Mouse (Mus musculus): Measurements from ENCODE around the gene Ago1.

The Ago1 gene

DNA sequence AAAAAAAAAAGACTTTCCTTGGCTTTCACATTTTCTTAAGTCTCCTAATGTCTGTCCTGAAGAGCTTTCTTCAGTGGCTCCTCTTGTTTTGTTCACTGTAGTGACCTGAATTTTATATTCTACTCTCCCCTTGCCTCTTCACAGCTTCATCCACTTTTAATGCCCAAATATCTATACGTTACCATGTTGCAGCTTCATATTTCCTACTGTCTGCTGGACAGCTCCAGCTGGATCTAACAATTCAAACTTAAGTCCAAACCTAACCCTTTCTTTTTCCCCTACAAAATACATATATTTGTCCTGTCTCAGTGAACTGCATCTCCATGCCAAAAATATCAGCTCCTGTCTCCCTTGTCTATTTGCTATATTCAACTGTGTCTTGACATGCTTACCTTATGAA lies 951 bp upstream of the Ago1 start:
- no peak for DNase-seq (ENCODE audit: low read depth)

DNA sequence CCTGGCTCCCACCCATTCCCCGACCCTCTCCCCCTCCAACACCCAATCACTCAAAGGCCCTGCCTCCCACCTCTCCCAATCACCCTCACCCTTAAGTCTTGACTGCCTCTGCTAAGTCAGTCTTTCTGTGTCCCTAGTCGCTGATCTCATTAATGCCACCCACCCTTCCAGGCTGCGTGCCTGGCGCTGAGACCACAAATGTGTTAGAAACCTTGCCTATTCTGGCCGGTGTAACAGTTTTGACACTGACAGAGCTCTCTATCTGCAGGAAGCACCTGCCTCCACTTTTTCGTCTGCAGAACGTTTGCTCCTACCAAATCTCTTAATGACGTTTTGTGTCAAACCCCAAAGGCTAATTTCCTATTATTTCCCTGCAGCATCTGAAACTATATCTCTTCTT lies 542 bp upstream of the Ago1 start:
- DNase-seq (ENCODE audit: low read depth) = no peak

DNA sequence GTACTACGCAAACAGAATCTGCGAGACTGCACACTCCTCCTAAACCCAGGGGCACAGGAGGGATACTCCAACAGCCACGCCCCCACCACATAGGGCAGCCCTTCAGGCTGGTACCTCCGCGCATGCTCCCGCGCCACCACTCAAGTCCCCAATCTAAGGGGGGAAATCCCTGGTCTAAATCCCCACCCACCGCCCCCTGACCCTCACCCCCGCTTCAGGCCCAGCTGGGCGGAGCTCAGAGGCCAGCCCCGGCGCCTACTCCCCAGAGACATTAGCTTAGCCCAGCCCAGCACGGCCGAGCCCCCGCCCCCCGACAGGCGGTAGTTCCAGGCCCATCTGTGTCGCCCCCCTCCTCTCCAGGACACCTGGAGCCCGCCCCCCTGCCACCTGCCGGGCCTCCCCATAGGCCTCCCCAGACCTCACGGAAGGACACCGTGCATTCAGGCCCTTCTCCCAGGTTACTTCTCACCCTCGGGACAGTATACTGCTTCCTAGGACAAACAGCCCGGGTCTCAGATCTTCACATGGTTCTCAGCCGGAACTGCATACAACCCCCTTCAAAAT lies 580 bp downstream of the Ago1 start:
- no peak for DNase-seq (ENCODE audit: low read depth)

GRCm38 (mm10) chr4:126466251-126466750 lies 2.1 kb downstream of the Ago1 start:
- DNase-seq (ENCODE audit: low read depth) = no peak

DNA sequence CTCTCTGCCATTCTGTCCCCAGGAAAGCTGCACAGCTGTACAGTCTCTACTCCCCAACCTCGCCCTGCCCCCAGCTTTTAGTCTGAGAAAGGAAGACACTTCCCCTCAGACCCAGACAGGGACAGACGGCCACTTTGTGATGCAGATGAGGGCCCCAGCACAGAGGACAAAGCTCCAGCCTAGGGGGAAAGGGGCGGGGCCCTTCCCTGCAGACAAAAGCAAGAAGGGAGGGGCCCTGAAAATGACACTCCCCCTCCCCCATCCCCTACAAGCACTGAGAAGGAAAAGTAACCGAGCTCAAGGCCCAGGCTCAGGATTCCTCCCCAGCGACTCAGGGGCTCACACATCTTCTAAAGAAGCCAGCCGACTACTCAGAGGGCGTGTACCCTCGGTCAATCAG lies 2.5 kb downstream of the Ago1 start:
- no peak for DNase-seq (ENCODE audit: low read depth)

GRCm38 (mm10) chr4:126464892-126465235 lies 3.5 kb downstream of the Ago1 start:
- DNase-seq (ENCODE audit: low read depth) = no peak

DNA sequence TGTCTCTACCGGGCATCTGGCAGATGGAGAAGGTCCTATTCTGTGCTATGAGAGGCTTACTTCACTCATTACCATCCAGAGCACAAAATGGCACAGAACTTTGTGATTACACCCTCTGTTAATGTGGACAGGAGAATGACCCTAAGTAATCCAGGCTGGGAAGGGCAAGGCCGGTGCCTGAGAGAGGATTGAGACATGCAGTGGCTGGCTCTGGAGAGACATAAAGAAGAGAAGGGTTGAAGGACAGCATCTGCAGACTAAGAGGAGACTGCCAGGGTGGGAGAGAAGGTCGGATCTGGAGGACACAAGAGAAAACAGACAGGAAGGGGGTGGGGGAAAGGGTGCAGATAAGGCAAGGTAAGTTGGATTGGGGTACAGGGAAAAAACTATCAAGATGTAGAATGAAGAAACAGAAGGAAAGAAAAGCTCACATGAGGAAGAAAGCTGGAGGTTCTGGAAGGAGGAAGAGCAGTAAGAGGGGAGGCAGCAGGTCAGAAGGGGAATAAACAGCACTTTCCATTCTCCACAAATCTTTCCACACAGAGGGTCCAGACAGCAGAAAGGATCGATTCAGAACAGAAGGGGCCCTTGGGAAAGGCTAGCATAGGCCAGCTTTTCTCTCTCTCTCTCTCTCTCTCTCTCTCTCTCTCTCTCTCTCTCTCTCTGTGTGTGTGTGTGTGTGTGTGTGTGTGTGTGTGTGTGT lies 4.0 kb downstream of the Ago1 start:
- no peak for DNase-seq (ENCODE audit: low read depth)

GRCm38 (mm10) chr4:126455441-126455840 lies 12.9 kb downstream of the Ago1 start:
- DNase-seq (ENCODE audit: low read depth) = no peak

GRCm38 (mm10) chr4:126454547-126455254 lies 13.7 kb downstream of the Ago1 start:
- no peak for DNase-seq (ENCODE audit: low read depth)

DNA sequence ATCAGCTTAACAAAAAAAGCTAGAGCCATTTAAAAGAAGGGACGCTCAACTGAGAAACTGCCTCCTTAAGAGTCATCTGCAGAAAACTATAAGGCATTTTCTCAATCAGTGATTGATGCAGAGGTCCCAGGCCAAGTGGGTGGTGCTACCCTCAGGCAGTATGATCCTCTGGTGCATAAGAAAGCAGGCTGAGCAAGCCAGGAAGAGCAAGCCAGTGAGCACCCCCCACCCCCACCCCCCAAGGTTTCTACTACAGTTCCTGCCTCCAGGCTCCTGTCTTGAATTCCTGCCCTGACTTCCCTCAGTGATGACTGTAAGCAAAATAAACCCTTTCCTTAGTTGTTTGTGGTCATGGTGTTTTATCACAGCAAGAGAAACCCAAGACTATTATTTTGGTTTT lies 18.1 kb downstream of the Ago1 start:
- DNase-seq (ENCODE audit: low read depth) = no peak

DNA sequence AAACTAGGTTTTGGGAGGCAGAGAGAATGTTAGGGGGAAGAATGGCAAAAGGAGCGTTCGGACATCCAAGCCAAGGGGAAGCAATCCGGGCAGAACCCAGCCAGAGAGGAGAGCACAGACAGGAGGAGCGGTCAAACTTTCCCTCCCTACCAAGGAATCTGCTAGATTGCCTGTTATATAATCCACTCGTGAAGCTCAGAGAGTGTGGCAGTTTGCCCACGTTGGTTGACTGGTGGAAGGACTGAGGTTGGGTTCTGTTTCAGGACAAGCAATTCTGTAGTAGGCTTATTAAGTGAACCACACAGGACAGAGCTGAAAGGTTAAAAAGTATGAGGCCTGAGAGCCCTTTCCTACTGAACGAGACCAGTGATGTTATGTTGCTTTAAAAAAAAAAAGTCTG lies 21.3 kb downstream of the Ago1 start:
- DNase-seq (ENCODE audit: low read depth) = no peak

DNA sequence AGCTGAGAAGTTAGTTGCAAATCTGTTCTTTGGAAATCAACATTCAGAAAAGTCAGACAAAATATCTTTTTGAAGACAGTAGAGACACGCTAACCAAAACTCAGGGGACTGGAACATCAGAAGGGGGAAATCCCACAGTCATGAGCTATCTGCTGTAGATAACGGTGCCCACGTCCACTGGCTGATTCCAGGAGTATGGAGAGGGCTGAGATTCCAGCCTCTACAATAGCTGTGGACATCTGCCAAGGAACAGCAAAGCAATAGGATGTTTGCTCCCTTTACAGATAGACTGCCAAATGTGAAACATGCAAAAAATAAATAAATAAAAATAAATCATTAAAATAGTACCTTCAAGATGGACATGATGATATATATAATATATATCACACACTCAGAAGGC lies 23.9 kb downstream of the Ago1 start:
- no peak for DNase-seq (ENCODE audit: low read depth)

DNA sequence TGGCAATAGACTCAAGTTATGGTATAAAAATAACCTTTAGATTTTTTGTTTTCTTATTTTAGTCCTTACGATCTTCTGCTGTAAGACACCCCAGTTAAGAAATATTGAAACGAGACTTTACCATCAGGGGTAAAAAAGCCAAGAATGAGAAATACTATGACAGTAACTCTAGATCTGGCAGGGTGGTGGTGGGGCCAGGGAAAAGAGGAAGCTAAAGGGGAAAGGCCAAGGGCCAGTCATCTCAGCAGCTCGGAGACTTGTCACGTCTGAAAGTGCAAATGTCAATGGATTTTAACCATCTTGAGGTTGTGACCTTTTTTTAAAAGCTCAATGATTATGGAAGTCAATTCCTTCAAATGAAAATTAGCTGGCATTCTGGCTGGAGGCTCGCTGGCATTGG lies 30.1 kb downstream of the Ago1 start:
- no peak for DNase-seq (ENCODE audit: low read depth)

- DNase-seq (ENCODE audit: low read depth) = no peak
These were observed 32.1 kb downstream of the Ago1 start for GRCm38 (mm10) chr4:126436268-126436667.

DNA sequence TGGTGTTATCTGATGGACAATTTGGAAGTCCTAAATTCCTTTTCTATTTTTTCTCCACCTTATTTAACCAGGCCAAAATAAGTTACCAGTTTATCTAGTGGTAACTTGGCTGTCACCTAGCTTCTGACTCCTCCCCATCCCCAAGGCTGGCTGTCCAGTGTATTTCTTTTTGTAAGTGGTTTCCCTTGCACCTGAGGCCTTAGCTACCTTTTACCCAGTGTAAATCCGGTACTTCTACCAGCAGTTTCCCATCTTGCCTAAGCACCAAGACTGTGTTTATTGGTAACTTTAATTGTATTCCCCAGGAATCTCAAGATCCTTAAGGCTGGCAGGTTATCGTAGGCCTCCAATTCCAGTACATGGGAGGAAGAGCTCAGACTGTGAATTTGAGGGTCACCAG lies 34.3 kb downstream of the Ago1 start:
- no peak for DNase-seq (ENCODE audit: low read depth)

DNA sequence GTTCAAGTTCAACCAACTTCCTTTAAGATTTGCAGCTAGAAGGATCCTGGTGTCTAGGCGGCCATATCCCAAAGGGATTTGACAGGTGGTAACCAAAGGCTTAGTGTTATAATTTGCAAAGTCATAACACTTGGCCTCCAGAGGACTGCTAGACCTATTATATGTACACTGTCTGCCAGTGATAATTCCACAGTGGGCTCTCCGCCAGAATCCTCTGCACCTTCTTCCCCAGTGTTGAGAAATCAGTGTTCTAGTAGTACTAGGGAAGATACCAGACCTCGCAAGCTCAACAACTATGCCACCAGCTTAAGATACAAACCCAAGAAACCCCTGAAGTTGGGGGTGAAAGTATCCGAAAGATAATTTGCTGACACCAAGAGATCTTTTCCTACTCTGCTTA lies 35.2 kb downstream of the Ago1 start:
- DNase-seq (ENCODE audit: low read depth) = no peak

DNA sequence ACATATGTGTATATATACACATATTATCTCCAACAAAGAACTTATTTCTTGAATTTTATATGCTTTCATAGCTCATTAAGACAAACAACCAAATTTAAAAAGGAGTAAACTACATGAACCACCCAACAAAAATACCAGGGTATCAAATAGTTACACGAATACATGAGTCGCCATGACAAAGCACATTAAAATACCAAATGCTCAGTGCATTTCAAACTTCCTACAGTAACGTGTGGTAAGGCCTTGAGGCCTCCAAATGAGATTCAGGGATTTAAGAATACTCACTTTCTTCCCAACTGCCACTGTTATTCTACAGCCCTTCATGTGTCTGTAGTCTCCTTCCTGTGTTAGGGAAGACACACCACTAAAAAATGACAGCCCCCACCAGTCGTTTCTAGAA lies 36.6 kb downstream of the Ago1 start:
- no peak for DNase-seq (ENCODE audit: low read depth)

GRCm38 (mm10) chr4:126429347-126430079 lies 38.9 kb downstream of the Ago1 start, which contains the start of gene Ago3:
TSS of gene Ago3 (minus strand) at chr4:126429556.
- peak; percentile 71 for DNase-seq (ENCODE audit: low read depth)

- DNase-seq (ENCODE audit: low read depth) = no peak
These were observed 39.6 kb downstream of the Ago1 start for GRCm38 (mm10) chr4:126428682-126429346.

- DNase-seq (ENCODE audit: low read depth) = no peak
These were observed 44.5 kb downstream of the Ago1 start for GRCm38 (mm10) chr4:126423866-126424265.

- DNase-seq (ENCODE audit: low read depth) = peak; percentile 21
These were observed 52.7 kb downstream of the Ago1 start for GRCm38 (mm10) chr4:126415707-126416106.

DNA sequence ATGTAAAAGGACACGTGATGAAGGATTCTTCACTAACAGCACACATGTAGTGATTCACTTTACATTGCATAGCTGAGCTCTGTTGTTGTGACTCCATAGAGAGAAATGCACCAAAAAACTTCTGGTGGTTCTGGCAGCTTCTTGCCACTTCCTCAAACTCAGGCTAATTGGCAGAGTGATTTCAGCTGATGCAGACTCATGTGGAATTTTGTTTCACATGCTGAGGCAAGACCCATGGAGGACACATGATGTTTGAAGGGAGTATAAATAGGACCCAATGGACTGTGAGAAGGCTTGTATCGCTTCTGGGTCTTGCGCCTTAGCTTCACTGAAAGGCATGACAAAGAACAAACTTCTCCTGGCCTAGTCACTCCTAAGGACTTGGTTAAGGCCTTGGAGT lies 55.9 kb downstream of the Ago1 start:
- peak; percentile 22 for DNase-seq (ENCODE audit: low read depth)
